In genomic region chr4:129082379-129083115, GRCm38 (mm10) we compare ENCODE assay signal across 9 mouse cellular contexts. TPM values are rescaled to one million over a fixed set of nuclear protein-coding genes. Genes with fewer than 3 reads are reported as not detected.
DNase-seq lines count a peak whose midpoint lies in the region; ATAC-seq and TF ChIP-seq lines count a peak whose summit lies in the region.
"Had no signal": no experiment of that assay in that cellular context is flagged by ENCODE, and none has a peak within 500 bp of the region (broad histone marks: within the 10 kb centered on the region; RNA-seq: fewer than 3 reads in every experiment).

No protein-coding gene starts in this region.

- peak; percentile 63 for ATAC-seq in G1E (ENCODE audit: extremely low read depth, insufficient number of reproducible peaks, low FRiP score, poor library complexity, severe bottlenecking)
- ATAC-seq in forebrain, embryonic 12.5 days (ENCODE audit: low FRiP score): 0 out of 2 replicates have a peak, but pooled peaks have one; percentile 44

- intact Hi-C loops in heart, postnatal 36 days (cut with DNase I): loop anchor here (1.0 to 10.0 kb wide), 3 partner anchors 111 to 468 kb away; partner anchors contain the start of genes Tlr12 and Zscan20

- peak; percentile 42; the same call in 1 of the 2 replicates for TF ChIP-seq CTCF in G1E (IDR thresholded peaks at IDR 0.05; ENCODE audit: low read depth, low read length)

- no peaks in the 10 kb centered on the region; the same call in 1 of the 2 replicates for H3K4me1 ChIP-seq in G1E (ENCODE audit: insufficient read depth, low read depth, low read length)
- no peaks in the 10 kb centered on the region for H3K4me1 ChIP-seq in forebrain, embryonic 12.5 days

- H3K9me3 ChIP-seq in G1E (replicated peaks): no peaks in the 10 kb centered on the region
- H3K9me3 ChIP-seq in forebrain, embryonic 12.5 days: no peaks in the 10 kb centered on the region
- H3K9me3 ChIP-seq: limb, embryonic 15.5 days had no signal

- 0 out of 2 replicates have a peak, but pooled peaks cover 5% of the 10 kb centered on the region for H3K27me3 ChIP-seq in G1E (ENCODE audit: insufficient read depth, low read length)
- 0 out of 2 replicates have a peak, but pooled peaks cover 3% of the 10 kb centered on the region for H3K27me3 ChIP-seq in forebrain, embryonic 12.5 days
- H3K27me3 ChIP-seq: limb, embryonic 15.5 days had no signal

- H3K9ac ChIP-seq in forebrain, embryonic 12.5 days: no peak overlapping the region
- H3K9ac ChIP-seq: limb, embryonic 15.5 days had no signal

- H3K4me3 ChIP-seq in G1E (ENCODE audit: low read depth, low read length): no peak overlapping the region
- H3K4me3 ChIP-seq in forebrain, embryonic 12.5 days (replicated peaks): no peak overlapping the region
- H3K4me3 ChIP-seq: limb, embryonic 15.5 days had no signal

- 49% methylated on average over 10 of the region's 10 CpGs for WGBS in forebrain, embryonic 12.5 days

- peak; percentile 64 for DNase-seq in G1E (ENCODE audit: low spot score)
- DNase-seq in c-Kit-positive CD71-positive TER-119-negative erythroid progenitor cells, embryonic 14.5 days (ENCODE audit: low read depth): peak; percentile 68
- peak; percentile 61 to 67 for DNase-seq in heart, postnatal 36 days
- DNase-seq in layer of hippocampus, adult 8-10 months (ENCODE audit: low spot score in 2 of 2): peak; percentile 30 to 59
- peak; percentile 84 for DNase-seq in lung, postnatal 10 days
- DNase-seq in retina, postnatal 7 days (ENCODE audit: low read depth, low spot score): peak; percentile 58
- peak; percentile 83 for DNase-seq in urinary bladder, postnatal 14 days (ENCODE audit: low spot score)

- peaks cover 79% of the 10 kb centered on the region for H3K36me3 ChIP-seq in G1E (replicated peaks)
- H3K36me3 ChIP-seq in forebrain, embryonic 12.5 days (replicated peaks): peaks cover 60% of the 10 kb centered on the region

- H3K4me2 ChIP-seq in forebrain, embryonic 12.5 days: no peak overlapping the region
- H3K4me2 ChIP-seq: limb, embryonic 15.5 days had no signal

- no peak overlapping the region for H3K27ac ChIP-seq in forebrain, embryonic 12.5 days
- H3K27ac ChIP-seq: limb, embryonic 15.5 days had no signal

RNA-seq across cellular contexts. Expression of gene Tmem54, which starts 22.8 kb away (rescaled TPM):
- total RNA-seq in G1E (2014; fragmentation: Nextera tagmentation): not detected in 2 replicates
- total RNA-seq in G1E (2017): not detected in 2 replicates
- not detected in 2 replicates for polyA plus RNA-seq in G1E (2012)
- 0.54 and 1.9 TPM in 2 replicates for polyA plus RNA-seq in forebrain, embryonic 12.5 days (2016; fragmentation: Nextera tagmentation; extraction: Ambion mirVana)
- total RNA-seq in heart, postnatal 36 days (2021): not detected
- not detected for total RNA-seq in layer of hippocampus, adult 8-10 months (2022)

RNA-seq across cellular contexts. Expression of gene Rnf19b, which starts 24.5 kb away (rescaled TPM):
- 10.8 and 14.2 TPM in 2 replicates for total RNA-seq in G1E (2014; fragmentation: Nextera tagmentation)
- 76.9 and 87.2 TPM in 2 replicates for total RNA-seq in G1E (2017)
- 42.8 and 48.1 TPM in 2 replicates for polyA plus RNA-seq in G1E (2012)
- polyA plus RNA-seq in forebrain, embryonic 12.5 days (2016; fragmentation: Nextera tagmentation; extraction: Ambion mirVana): 14.3 and 15.6 TPM in 2 replicates
- total RNA-seq in heart, postnatal 36 days (2021): 10 to 100 TPM; 24.3 to 27.2 TPM
- 10 to 100 TPM; 38.6 to 49.5 (median 41.8) TPM for total RNA-seq in layer of hippocampus, adult 8-10 months (2022)

RNA-seq across cellular contexts. Expression of gene Hpca, which starts 39.3 kb away (rescaled TPM):
- 1.1 TPM in 1 of 2 replicates, not detected in the other for total RNA-seq in G1E (2014; fragmentation: Nextera tagmentation)
- not detected in 2 replicates for total RNA-seq in G1E (2017)
- not detected in 2 replicates for polyA plus RNA-seq in G1E (2012)
- 6.0 and 6.4 TPM in 2 replicates for polyA plus RNA-seq in forebrain, embryonic 12.5 days (2016; fragmentation: Nextera tagmentation; extraction: Ambion mirVana)
- total RNA-seq in heart, postnatal 36 days (2021): not detected
- total RNA-seq in layer of hippocampus, adult 8-10 months (2022): 1,000 to 10,000 TPM; 1,891 to 2,020 (median 1,922) TPM

RNA-seq across cellular contexts. Expression of gene Fndc5, which starts 54.3 kb away (rescaled TPM):
- 25.0 and 31.2 TPM in 2 replicates for total RNA-seq in G1E (2014; fragmentation: Nextera tagmentation)
- 6.5 and 7.2 TPM in 2 replicates for total RNA-seq in G1E (2017)
- polyA plus RNA-seq in G1E (2012): 6.7 and 9.4 TPM in 2 replicates
- 0.86 and 1.1 TPM in 2 replicates for polyA plus RNA-seq in forebrain, embryonic 12.5 days (2016; fragmentation: Nextera tagmentation; extraction: Ambion mirVana)
- total RNA-seq in heart, postnatal 36 days (2021): 100 to 1,000 TPM; 324 to 341 TPM
- total RNA-seq in layer of hippocampus, adult 8-10 months (2022): 10 to 100 TPM; 65.6 to 77.6 (median 69.9) TPM

Comparison
In these comparisons a context has a peak if more than half of its experiments do, and no peak if none do; other contexts are left out.
1. RNA of gene Hpca, which starts 39.3 kb away (total RNA-seq): 1,891 to 2,020 TPM in layer of hippocampus, adult 8-10 months; not detected in heart, postnatal 36 days and 1.1 TPM in G1E; every median in the first group is over 100 times any median in the second.
2. Peak in every context shown above with its lines, with median percentiles within 50 percentile points of each other: DNase-seq.